Mouse (Mus musculus) B cell, adult 2 months (primary cell): Measurements from ENCODE around the gene Cd5l.

Experiments used
- DNase-seq, 2 experiments: peaks; one replicate each; pipeline ENCODE4 v3.0.0; 2022

The Cd5l gene

DNA sequence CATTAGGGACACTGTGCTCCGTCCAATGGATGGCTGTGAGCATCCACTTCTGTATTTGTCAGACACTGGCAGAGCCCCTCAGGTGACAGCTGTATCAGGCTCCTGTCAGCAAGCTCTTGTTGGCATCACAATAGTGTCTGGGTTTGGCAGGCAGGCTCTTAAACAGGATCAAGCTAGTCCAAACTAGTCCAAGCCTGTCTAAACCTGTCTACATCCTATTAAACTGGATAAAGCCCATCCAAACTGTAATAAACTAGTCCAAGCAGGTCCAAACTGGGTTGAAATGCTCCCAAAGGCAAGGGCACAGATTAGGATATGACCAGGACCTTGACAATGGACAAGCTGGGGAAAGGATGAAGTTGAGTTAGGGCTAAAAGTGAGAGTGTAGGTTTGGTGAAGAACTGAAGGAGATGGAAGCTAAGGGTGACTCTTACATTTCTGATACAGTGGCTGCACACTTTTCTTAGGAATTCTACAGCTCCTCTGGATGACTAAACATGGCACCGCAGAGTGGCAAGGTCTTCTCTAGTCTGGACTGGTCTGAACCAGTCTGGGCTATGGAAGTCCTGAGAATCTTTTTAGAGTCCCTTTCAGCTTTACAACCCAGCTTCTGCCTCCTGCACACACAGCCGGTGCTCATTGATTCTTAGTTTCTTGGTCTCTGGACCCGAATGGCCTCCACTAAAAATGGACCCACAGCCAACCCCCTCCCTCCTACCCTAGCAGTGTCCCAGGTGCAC, 51.7 kb downstream of the Cd5l start:
- DNase-seq = peak in 1 of 2 experiments; percentile 0

GRCm38 (mm10) chr3:87410605-87411004, 52.9 kb downstream of the Cd5l start:
- DNase-seq = peak in 1 of 2 experiments; percentile 0

- DNase-seq = peak; percentile 78 to 80
These were observed 53.5 kb downstream of the Cd5l start for GRCm38 (mm10) chr3:87411150-87411549.

- DNase-seq = no peak
These were observed 63.0 kb downstream of the Cd5l start for GRCm38 (mm10) chr3:87420645-87421044.
